Mouse (Mus musculus) NIH3T3 (cell line): ENCODE measurements around the gene Pik3r1.

Experiments
- DNase-seq: peaks from one replicate; pipeline ENCODE4 v3.0.0-alpha.2; 2012; ENCODE audit warnings: low read depth

Pik3r1 gene

GRCm38 (mm10) chr13:101736521-101737387 lies 31.3 kb downstream of the Pik3r1 start:
- DNase-seq, result no peak

- DNase-seq, result no peak
Measured at GRCm38 (mm10) chr13:101735364-101736120, 32.5 kb downstream of the Pik3r1 start.

GRCm38 (mm10) chr13:101734227-101734626 lies 33.8 kb downstream of the Pik3r1 start:
- DNase-seq, result no peak

- DNase-seq, result no peak
Measured at GRCm38 (mm10) chr13:101732675-101733074, 35.3 kb downstream of the Pik3r1 start.

- no peak for DNase-seq
Measured at GRCm38 (mm10) chr13:101731777-101732176, 36.2 kb downstream of the Pik3r1 start.

GRCm38 (mm10) chr13:101730351-101730750 lies 37.7 kb downstream of the Pik3r1 start:
- DNase-seq, result peak; percentile 53

- DNase-seq, result peak; percentile 66
Measured at GRCm38 (mm10) chr13:101729248-101730055, 38.6 kb downstream of the Pik3r1 start.

- DNase-seq, result peak; percentile 51
Measured at GRCm38 (mm10) chr13:101728816-101729215, 39.2 kb downstream of the Pik3r1 start.

GRCm38 (mm10) chr13:101728300-101728699 lies 39.7 kb downstream of the Pik3r1 start:
- no peak for DNase-seq

GRCm38 (mm10) chr13:101727837-101728236 lies 40.2 kb downstream of the Pik3r1 start:
- DNase-seq, result no peak

GRCm38 (mm10) chr13:101726922-101727321 lies 41.1 kb downstream of the Pik3r1 start:
- DNase-seq, result peak; percentile 54

- DNase-seq, result no peak
Measured at GRCm38 (mm10) chr13:101721901-101722595, 46.0 kb downstream of the Pik3r1 start.

- peak; percentile 32 for DNase-seq
Measured at GRCm38 (mm10) chr13:101721154-101721553, 46.9 kb downstream of the Pik3r1 start.

- DNase-seq, result peak; percentile 96
Measured at GRCm38 (mm10) chr13:101719312-101719870, 48.6 kb downstream of the Pik3r1 start.

- DNase-seq, result no peak
Measured at GRCm38 (mm10) chr13:101718744-101719143, 49.3 kb downstream of the Pik3r1 start.

- DNase-seq, result peak; percentile 57
Measured at GRCm38 (mm10) chr13:101717836-101718235, 50.2 kb downstream of the Pik3r1 start.

GRCm38 (mm10) chr13:101713429-101714088 lies 54.5 kb downstream of the Pik3r1 start:
- DNase-seq, result no peak

GRCm38 (mm10) chr13:101712720-101713428 lies 55.1 kb downstream of the Pik3r1 start:
- peak; percentile 72 for DNase-seq

GRCm38 (mm10) chr13:101712099-101712498 lies 55.9 kb downstream of the Pik3r1 start:
- DNase-seq, result peak; percentile 44

- DNase-seq, result no peak
Measured at GRCm38 (mm10) chr13:101711301-101711700, 56.7 kb downstream of the Pik3r1 start.
